Mouse (Mus musculus): ENCODE results near the gene Tubb4a. TPM values are rescaled to one million over a fixed set of nuclear protein-coding genes. Genes with fewer than 3 reads are reported as not detected.
A peak's percentile ranks its signal among the peaks of the same experiment; 100 is the strongest.

Tubb4a gene
- total RNA-seq, 2 experiments from 2014 or later = 558 TPM

GRCm38 (mm10) chr17:57112768-57113474 is 25.3 kb upstream of the Tubb4a start:
- Histone ChIP-seq H3K4me3 (no peak overlapping the region), H3K27ac (no peak overlapping the region)
- DNase-seq (ENCODE audit: low spot score in 2 of 2) = no peak
- no peak for TF ChIP-seq CTCF (conservative IDR thresholded peaks at IDR 0.05)

GRCm38 (mm10) chr17:57110005-57110404 is 22.4 kb upstream of the Tubb4a start:
- DNase-seq (ENCODE audit: low spot score in 2 of 2) = no peak
- H3K4me3 ChIP-seq = no peak overlapping the region
- no peak for TF ChIP-seq CTCF (conservative IDR thresholded peaks at IDR 0.05)
- H3K27ac ChIP-seq = no peak overlapping the region

GRCm38 (mm10) chr17:57108666-57109171 is 21.1 kb upstream of the Tubb4a start:
- no peak overlapping the region for H3K4me3 ChIP-seq
- TF ChIP-seq CTCF (conservative IDR thresholded peaks at IDR 0.05) = no peak
- DNase-seq (ENCODE audit: low spot score in 2 of 2) = no peak
- no peak overlapping the region for H3K27ac ChIP-seq

- no peak for DNase-seq (ENCODE audit: low spot score in 2 of 2)
- TF ChIP-seq CTCF (conservative IDR thresholded peaks at IDR 0.05) = no peak
- no peak overlapping the region for H3K4me3 ChIP-seq
- no peak overlapping the region for H3K27ac ChIP-seq
These were observed 20.6 kb upstream of the Tubb4a start for GRCm38 (mm10) chr17:57108040-57108665.

GRCm38 (mm10) chr17:57107064-57107463 is 19.5 kb upstream of the Tubb4a start:
- DNase-seq (ENCODE audit: low spot score in 2 of 2) = no peak
- H3K27ac ChIP-seq = no peak overlapping the region
- H3K4me3 ChIP-seq = no peak overlapping the region
- no peak for TF ChIP-seq CTCF (conservative IDR thresholded peaks at IDR 0.05)

- TF ChIP-seq CTCF (conservative IDR thresholded peaks at IDR 0.05) = no peak
- Histone ChIP-seq H3K27ac (no peak overlapping the region), H3K4me3 (peak overlapping the region; percentile 75)
- DNase-seq (ENCODE audit: low spot score in 2 of 2) = no peak
These were observed 18.4 kb upstream of the Tubb4a start for GRCm38 (mm10) chr17:57106035-57106368.

GRCm38 (mm10) chr17:57105181-57106034 is 17.8 kb upstream of the Tubb4a start, which contains the start of gene Tnfsf9:
Gene Tnfsf9 (plus strand): TSS chr17:57105325.
- DNase-seq (ENCODE audit: low spot score in 2 of 2) = no peak
- peak within 1 kb of the TSS; percentile 75 for H3K4me3 ChIP-seq
- peak within 1 kb of the TSS; percentile 61; the same call in 1 of the 2 replicates for H3K27ac ChIP-seq
- no peak for TF ChIP-seq CTCF (conservative IDR thresholded peaks at IDR 0.05)

GRCm38 (mm10) chr17:57104496-57104895 is 16.9 kb upstream of the Tubb4a start:
- Histone ChIP-seq H3K4me3 (peak overlapping the region; percentile 38; the same call in 1 of the 2 replicates), H3K27ac (no peak overlapping the region)
- TF ChIP-seq CTCF (conservative IDR thresholded peaks at IDR 0.05) = no peak
- no peak for DNase-seq (ENCODE audit: low spot score in 2 of 2)

- no peak for TF ChIP-seq CTCF (conservative IDR thresholded peaks at IDR 0.05)
- Histone ChIP-seq H3K27ac (no peak overlapping the region), H3K4me3 (no peak overlapping the region)
- no peak for DNase-seq (ENCODE audit: low spot score in 2 of 2)
These were observed 14.7 kb upstream of the Tubb4a start for GRCm38 (mm10) chr17:57102276-57102675.

GRCm38 (mm10) chr17:57099629-57100325 is 12.2 kb upstream of the Tubb4a start:
- no peak for DNase-seq (ENCODE audit: low spot score in 2 of 2)
- Histone ChIP-seq H3K27ac (no peak overlapping the region), H3K4me3 (no peak overlapping the region)
- TF ChIP-seq CTCF (conservative IDR thresholded peaks at IDR 0.05) = no peak

- Histone ChIP-seq H3K27ac (no peak overlapping the region), H3K4me3 (no peak overlapping the region)
- TF ChIP-seq CTCF (conservative IDR thresholded peaks at IDR 0.05) = no peak
- no peak for DNase-seq (ENCODE audit: low spot score in 2 of 2)
These were observed 10.7 kb upstream of the Tubb4a start for GRCm38 (mm10) chr17:57098321-57098720.

GRCm38 (mm10) chr17:57096623-57096920 is 9.0 kb upstream of the Tubb4a start:
- TF ChIP-seq CTCF (conservative IDR thresholded peaks at IDR 0.05) = peak; percentile 92
- no peak overlapping the region for H3K27ac ChIP-seq
- DNase-seq (ENCODE audit: low spot score in 2 of 2) = peak; percentile 81 to 92
- peak overlapping the region; percentile 0; the same call in 1 of the 2 replicates for H3K4me3 ChIP-seq
